Mouse (Mus musculus) liver, postnatal 0 days (tissue): ENCODE data around the gene Lyst.

Source experiments
- CTCF ChIP-seq: sonication (generic); IDR thresholded peaks from 2 replicates; pipeline ENCODE4 v1.5.1; 2016; ENCODE audit warnings: antibody characterized with exemption, low read depth
- EP300 ChIP-seq: IDR thresholded peaks from 2 replicates; pipeline ENCODE4 v1.6.1; 2016; ENCODE audit warnings: antibody characterized with exemption, low read depth, mild to moderate bottlenecking

- no peak for TF ChIP-seq EP300
- TF ChIP-seq CTCF, result no peak
Measured at GRCm38 (mm10) chr13:13796082-13796481, 205.9 kb downstream of the Lyst start.
